In genomic region chr5:123394303-123394956, GRCm38 (mm10) we compare ENCODE assay signal across 7 mouse cellular contexts. TPM values are rescaled to one million over a fixed set of nuclear protein-coding genes. Genes with fewer than 3 reads are reported as not detected.
A peak's percentile ranks its signal among the peaks of the same experiment; 100 is the strongest.
DNase-seq lines count a peak whose midpoint lies in the region; ATAC-seq and TF ChIP-seq lines count a peak whose summit lies in the region.

Gene Mlxip, plus strand, starts transcription at chr5:123394798.

- peak; percentile 94 for ATAC-seq in embryonic facial prominence, embryonic 12.5 days (ENCODE audit: insufficient number of reproducible peaks, insufficient read depth, low FRiP score, low TSS enrichment)
- peak; percentile 96 for ATAC-seq in limb, embryonic 12.5 days (ENCODE audit: insufficient number of reproducible peaks, insufficient read depth, low FRiP score, low TSS enrichment, low read depth)
- peak; percentile 95 for ATAC-seq in midbrain, embryonic 15.5 days (replicated peaks)

- no peaks in the 10 kb centered on the region for H3K27me3 ChIP-seq in embryonic facial prominence, embryonic 12.5 days
- no peaks in the 10 kb centered on the region for H3K27me3 ChIP-seq in kidney, adult 2 months (replicated peaks; ENCODE audit: control insufficient read depth, insufficient read depth, low read length)
- no peaks in the 10 kb centered on the region for H3K27me3 ChIP-seq in limb, embryonic 12.5 days
- H3K27me3 ChIP-seq in midbrain, embryonic 15.5 days (replicated peaks), result no peaks in the 10 kb centered on the region
- no peaks in the 10 kb centered on the region for H3K27me3 ChIP-seq in spleen, adult 2 months (ENCODE audit: control insufficient read depth, insufficient read depth, low read length)

- peak within 1 kb of the TSS; percentile 65 for H3K4me3 ChIP-seq in embryonic facial prominence, embryonic 12.5 days
- H3K4me3 ChIP-seq in kidney, adult 2 months (ENCODE audit: insufficient read depth, low read depth, low read length), result peak within 1 kb of the TSS; percentile 95
- H3K4me3 ChIP-seq in limb, embryonic 12.5 days (replicated peaks), result peak within 1 kb of the TSS; percentile 93
- peak within 1 kb of the TSS; percentile 65 for H3K4me3 ChIP-seq in midbrain, embryonic 15.5 days
- H3K4me3 ChIP-seq in spleen, adult 2 months (ENCODE audit: extremely low read depth, insufficient read depth, insufficient read length), result peak within 1 kb of the TSS; percentile 88

- peak within 1 kb of the TSS; percentile 86 for H3K4me2 ChIP-seq in embryonic facial prominence, embryonic 12.5 days (replicated peaks)
- H3K4me2 ChIP-seq in limb, embryonic 12.5 days, result peak within 1 kb of the TSS; percentile 84
- H3K4me2 ChIP-seq in midbrain, embryonic 15.5 days, result peak within 1 kb of the TSS; percentile 83

- under 1% methylated on average over 42 of the region's 50 CpGs for WGBS in embryonic facial prominence, embryonic 12.5 days
- 1% methylated on average over 49 of the region's 50 CpGs for whole genome bisulfite sequencing in kidney, adult 2 months
- WGBS in limb, embryonic 12.5 days, result under 1% methylated on average over 44 of the region's 50 CpGs
- 0% methylated on average over 30 of the region's 50 CpGs for WGBS in midbrain, embryonic 15.5 days
- WGBS in spleen, adult 2 months, result under 1% methylated on average over 50 of the region's 50 CpGs

- H3K36me3 ChIP-seq in embryonic facial prominence, embryonic 12.5 days, result no peaks in the 10 kb centered on the region
- H3K36me3 ChIP-seq in kidney, adult 2 months (ENCODE audit: control insufficient read depth, insufficient read depth, low read length), result no peaks in the 10 kb centered on the region
- no peaks in the 10 kb centered on the region for H3K36me3 ChIP-seq in limb, embryonic 12.5 days
- H3K36me3 ChIP-seq in midbrain, embryonic 15.5 days (replicated peaks), result no peaks in the 10 kb centered on the region
- no peaks in the 10 kb centered on the region for H3K36me3 ChIP-seq in spleen, adult 2 months (ENCODE audit: control insufficient read depth, insufficient read depth, low read length)

- TF ChIP-seq POLR2A in kidney, adult 2 months (IDR thresholded peaks at IDR 0.05; ENCODE audit: low read depth, low read length), result peak; percentile 43
- TF ChIP-seq POLR2A in spleen, adult 2 months (IDR thresholded peaks at IDR 0.05; ENCODE audit: low read depth, low read length), result peak; percentile 92

- TF ChIP-seq CTCF in kidney, adult 2 months (conservative IDR thresholded peaks at IDR 0.05; ENCODE audit: insufficient read depth, insufficient read length, low read depth, low read length), result no peak
- no peak for TF ChIP-seq CTCF in spleen, adult 2 months (IDR thresholded peaks at IDR 0.05; ENCODE audit: extremely low read depth, insufficient read depth, insufficient read length, insufficient replicate concordance)

- peaks cover 46% of the 10 kb centered on the region for H3K4me1 ChIP-seq in embryonic facial prominence, embryonic 12.5 days
- H3K4me1 ChIP-seq in kidney, adult 2 months (ENCODE audit: control insufficient read depth, insufficient read depth, low read length), result peaks cover 25% of the 10 kb centered on the region
- H3K4me1 ChIP-seq in limb, embryonic 12.5 days (replicated peaks), result peaks cover 47% of the 10 kb centered on the region
- peaks cover 44% of the 10 kb centered on the region for H3K4me1 ChIP-seq in midbrain, embryonic 15.5 days
- peaks cover 16% of the 10 kb centered on the region; the same call in 1 of the 2 replicates for H3K4me1 ChIP-seq in spleen, adult 2 months (ENCODE audit: control insufficient read depth, insufficient read depth, insufficient read length)

- no peaks in the 10 kb centered on the region for H3K9me3 ChIP-seq in embryonic facial prominence, embryonic 12.5 days
- H3K9me3 ChIP-seq in limb, embryonic 12.5 days, result no peaks in the 10 kb centered on the region
- H3K9me3 ChIP-seq in midbrain, embryonic 15.5 days, result no peaks in the 10 kb centered on the region

- H3K9ac ChIP-seq in embryonic facial prominence, embryonic 12.5 days, result peak within 1 kb of the TSS; percentile 78
- peak within 1 kb of the TSS; percentile 86 for H3K9ac ChIP-seq in limb, embryonic 12.5 days (replicated peaks)
- peak within 1 kb of the TSS; percentile 73 for H3K9ac ChIP-seq in midbrain, embryonic 15.5 days

- DNase-seq in adrenal gland, postnatal 25 days, result peak; percentile 97
- DNase-seq in heart, adult 18-20 months, result peak; percentile 96 to 98
- DNase-seq in kidney, adult 2 months, result peak; percentile 98
- DNase-seq in spleen, adult 2 months (ENCODE audit: low read depth in 1 of 2, low spot score in 2 of 2), result peak; percentile 85 to 88

- peak within 1 kb of the TSS; percentile 84 for H3K27ac ChIP-seq in embryonic facial prominence, embryonic 12.5 days
- peak within 1 kb of the TSS; percentile 62 for H3K27ac ChIP-seq in kidney, adult 2 months (ENCODE audit: insufficient read depth, low read depth, low read length)
- H3K27ac ChIP-seq in limb, embryonic 12.5 days, result peak within 1 kb of the TSS; percentile 85
- H3K27ac ChIP-seq in midbrain, embryonic 15.5 days, result peak within 1 kb of the TSS; percentile 87
- H3K27ac ChIP-seq in spleen, adult 2 months (ENCODE audit: insufficient read depth, low read length), result peak within 1 kb of the TSS; percentile 89

RNA-seq across cellular contexts. Expression of gene Mlxip, which starts in this region (rescaled TPM):
- 25.3 and 30.5 TPM in 2 replicates for total RNA-seq in adrenal gland, postnatal 25 days (2021)
- 15.8 and 17.4 TPM in 2 replicates for polyA plus RNA-seq in embryonic facial prominence, embryonic 12.5 days (2016; fragmentation: Nextera tagmentation; extraction: Ambion mirVana)
- total RNA-seq in heart, adult 18-20 months (2021), result 10 to 100 TPM; 26.5 to 29.0 TPM
- polyA plus RNA-seq in kidney, adult 2 months (2012; rRNA removed), result 20.4 TPM in 2 replicates
- polyA plus RNA-seq in limb, embryonic 12.5 days (2016; fragmentation: Nextera tagmentation; extraction: Ambion mirVana), result 12.8 and 15.3 TPM in 2 replicates
- 18.6 and 21.1 TPM in 2 replicates for polyA plus RNA-seq in midbrain, embryonic 15.5 days (2015; fragmentation: Nextera tagmentation; extraction: Ambion mirVana)
- polyA plus RNA-seq in spleen, adult 2 months (2012; rRNA removed), result 87.1 and 113 TPM in 2 replicates

Comparison
In these comparisons a context has a peak if more than half of its experiments do, and no peak if none do; other contexts are left out.
1. Peak in every context shown above with its lines: DNase-seq, ATAC-seq, H3K4me3 ChIP-seq and H3K27ac ChIP-seq.